Comparison of ENCODE assay signal across 8 mouse cellular contexts in genomic region chr8:45001577-45002197, GRCm38 (mm10).
DNase-seq lines count a peak whose midpoint lies in the region; ATAC-seq and TF ChIP-seq lines count a peak whose summit lies in the region.

No protein-coding gene starts in this region.

- WGBS in heart, embryonic 14.5 days: 45% methylated on average over 8 of the region's 8 CpGs
- 36% methylated on average over 8 of the region's 8 CpGs for WGBS in limb, embryonic 14.5 days
- 64% methylated on average over 8 of the region's 8 CpGs for WGBS in midbrain, postnatal 0 days

- no peaks in the 10 kb centered on the region for H3K9me3 ChIP-seq in heart, embryonic 14.5 days (ENCODE audit: control insufficient read depth, low read length)
- H3K9me3 ChIP-seq in limb, embryonic 14.5 days (ENCODE audit: control insufficient read depth, low read length): no peaks in the 10 kb centered on the region
- no peaks in the 10 kb centered on the region for H3K9me3 ChIP-seq in midbrain, postnatal 0 days (ENCODE audit: low read length)

- no peak for TF ChIP-seq CTCF in midbrain, postnatal 0 days (IDR thresholded peaks at IDR 0.05)
- TF ChIP-seq CTCF in layer of hippocampus, adult 2 months (conservative IDR thresholded peaks at IDR 0.05): no peak

- no peak overlapping the region for H3K4me2 ChIP-seq in heart, embryonic 14.5 days (ENCODE audit: low read length)
- no peak overlapping the region for H3K4me2 ChIP-seq in limb, embryonic 14.5 days (replicated peaks; ENCODE audit: low read depth, low read length, severe bottlenecking)
- no peak overlapping the region for H3K4me2 ChIP-seq in midbrain, postnatal 0 days (ENCODE audit: low read depth, low read length, poor library complexity, severe bottlenecking)

- H3K9ac ChIP-seq in heart, embryonic 14.5 days (ENCODE audit: low read length): peak overlapping the region; percentile 0; the same call in 1 of the 2 replicates
- no peak overlapping the region for H3K9ac ChIP-seq in limb, embryonic 14.5 days (ENCODE audit: low read depth, low read length, severe bottlenecking)
- H3K9ac ChIP-seq in midbrain, postnatal 0 days (replicated peaks; ENCODE audit: low read length, poor library complexity, severe bottlenecking): no peak overlapping the region

- no peak overlapping the region for H3K4me3 ChIP-seq in heart, embryonic 14.5 days (ENCODE audit: control insufficient read depth in 1 of 2, insufficient read depth in 1 of 2, low read depth in 1 of 2, low read length in 2 of 2)
- no peak overlapping the region for H3K4me3 ChIP-seq in limb, embryonic 14.5 days (replicated peaks; ENCODE audit: low read length)
- no peak overlapping the region for H3K4me3 ChIP-seq in midbrain, postnatal 0 days (ENCODE audit: low read depth, low read length)
- no peak overlapping the region for H3K4me3 ChIP-seq in layer of hippocampus, adult 2 months

- peaks cover 16 to 58% of the 10 kb centered on the region in 2 experiments for H3K4me1 ChIP-seq in heart, embryonic 14.5 days (ENCODE audit: control insufficient read depth in 2 of 2, insufficient read depth in 2 of 2, low read length in 2 of 2)
- H3K4me1 ChIP-seq in limb, embryonic 14.5 days (ENCODE audit: control insufficient read depth, insufficient read depth, low read length): peaks cover 38% of the 10 kb centered on the region
- no peaks in the 10 kb centered on the region for H3K4me1 ChIP-seq in midbrain, postnatal 0 days (ENCODE audit: insufficient read depth, low read length)

- no peak for TF ChIP-seq POLR2A in limb, embryonic 14.5 days (IDR thresholded peaks at IDR 0.05; ENCODE audit: borderline replicate concordance, extremely low read depth, insufficient read depth, insufficient read length)

- H3K36me3 ChIP-seq in heart, embryonic 14.5 days (ENCODE audit: control insufficient read depth, insufficient read depth, low read length): peaks cover 4% of the 10 kb centered on the region; the same call in 1 of the 2 replicates
- H3K36me3 ChIP-seq in limb, embryonic 14.5 days (ENCODE audit: control insufficient read depth, insufficient read depth, low read length): no peaks in the 10 kb centered on the region; the same call in 1 of the 2 replicates
- no peaks in the 10 kb centered on the region for H3K36me3 ChIP-seq in midbrain, postnatal 0 days (ENCODE audit: insufficient read depth, low read length)

- DNase-seq in adrenal gland, adult 2 months: peak; percentile 14
- no peak for DNase-seq in adrenal gland, postnatal 4 days (ENCODE audit: low spot score in 2 of 2)
- peak; percentile 54 for DNase-seq in R1 (ENCODE audit: low read depth, low spot score)
- DNase-seq in limb, embryonic 14.5 days (ENCODE audit: low spot score): peak; percentile 51
- no peak for DNase-seq in midbrain, postnatal 0 days (ENCODE audit: low spot score)
- no peak for DNase-seq in layer of hippocampus, adult 2 months (ENCODE audit: low spot score in 2 of 2)
- DNase-seq in frontal cortex, postnatal 25 days (ENCODE audit: low spot score in 2 of 2): no peak

- no peak for ATAC-seq in heart, embryonic 14.5 days (ENCODE audit: insufficient number of reproducible peaks, insufficient read depth, low FRiP score, low read depth)
- ATAC-seq in limb, embryonic 14.5 days (ENCODE audit: low FRiP score, low read depth): 0 out of 2 replicates have a peak, but pooled peaks have one; percentile 7
- no peak for ATAC-seq in midbrain, postnatal 0 days (ENCODE audit: low FRiP score)

- H3K27me3 ChIP-seq in heart, embryonic 14.5 days (ENCODE audit: control insufficient read depth, insufficient read depth, low read length): no peaks in the 10 kb centered on the region
- H3K27me3 ChIP-seq in limb, embryonic 14.5 days (ENCODE audit: control insufficient read depth, insufficient read depth, low read length): no peaks in the 10 kb centered on the region
- no peaks in the 10 kb centered on the region for H3K27me3 ChIP-seq in midbrain, postnatal 0 days (ENCODE audit: insufficient read depth, low read length)

- H3K27ac ChIP-seq in heart, embryonic 14.5 days (replicated peaks in 1 of 2; ENCODE audit: control insufficient read depth in 1 of 2, insufficient read depth in 1 of 2, low read depth in 2 of 2, low read length in 2 of 2): peak overlapping the region in 1 of 2 experiments; percentile 54; a peak in 3 of 4 replicates
- H3K27ac ChIP-seq in limb, embryonic 14.5 days (replicated peaks; ENCODE audit: low read depth, low read length): no peak overlapping the region
- no peak overlapping the region for H3K27ac ChIP-seq in midbrain, postnatal 0 days (ENCODE audit: low read depth, low read length)
- H3K27ac ChIP-seq in layer of hippocampus, adult 2 months: no peak overlapping the region

Comparison
In these comparisons a context has a peak if more than half of its experiments do, and no peak if none do; other contexts are left out.
1. DNase-seq: peak in adrenal gland, adult 2 months (single experiment), R1 (single experiment) and limb, embryonic 14.5 days (single experiment); none in adrenal gland, postnatal 4 days (0 of 2), midbrain, postnatal 0 days (single experiment), layer of hippocampus, adult 2 months (0 of 2) and frontal cortex, postnatal 25 days (0 of 2).